Mouse (Mus musculus) kidney, adult 8-10 months (tissue): ENCODE measurements at regions not wholly inside any gene's neighbourhood (a gene's known extent, or its start where the extent isn't known, plus 50 kb on each side); places are given as distances from the start of the nearest gene placed in this dataset.

Source experiments
- DNase-seq, 2 experiments: peaks; one replicate each; pipeline ENCODE4 v3.0.0; 2022

GRCm38 (mm10) chrX:21828975-21829374 lies 84.1 kb upstream of the Gm28269 start:
- peak; percentile 2 to 13 for DNase-seq

GRCm38 (mm10) chrX:21809212-21809611 lies 64.3 kb upstream of the Gm28269 start:
- DNase-seq, result no peak

GRCm38 (mm10) chrX:21801834-21802233 lies 56.9 kb upstream of the Gm28269 start:
- no peak for DNase-seq
